Mouse (Mus musculus): Measurements from ENCODE around the gene Slc12a8. TPM values are rescaled to one million over a fixed set of nuclear protein-coding genes. Genes with fewer than 3 reads are reported as not detected.

The Slc12a8 gene
- polyA plus RNA-seq, 1 experiment from 2014 or later: 1.3 TPM

DNA sequence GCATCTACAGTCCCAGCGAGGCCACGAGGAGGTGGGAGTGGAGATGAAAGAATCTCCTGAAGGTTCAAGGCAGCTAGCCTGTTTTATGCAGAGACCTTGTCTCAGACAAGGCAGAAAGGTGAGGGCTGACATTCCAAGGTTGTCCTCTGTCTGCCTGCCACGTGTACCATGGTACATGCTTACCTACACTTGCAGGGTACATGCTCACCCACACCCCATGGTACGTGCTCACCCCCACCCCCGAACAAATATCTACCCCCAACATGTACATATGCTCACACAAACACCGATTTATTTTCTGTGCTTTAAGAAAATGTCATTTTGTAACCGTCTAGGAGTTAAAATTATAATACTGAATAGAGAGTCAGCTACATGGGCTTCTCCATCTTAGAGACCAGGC is 76.3 kb downstream of the Slc12a8 start:
- no peak for ATAC-seq (ENCODE audit: low FRiP score)
- 69% methylated on average over 7 of the region's 7 CpGs for WGBS
- Histone ChIP-seq H3K27me3 (ENCODE audit: control insufficient read depth, insufficient read depth, low read length) (no peaks in the 10 kb centered on the region), H3K4me1 (ENCODE audit: control insufficient read depth, insufficient read depth, low read length) (peaks cover 20% of the 10 kb centered on the region), H3K9ac (ENCODE audit: low read length) (no peak overlapping the region), H3K27ac (ENCODE audit: low read depth, low read length) (peak overlapping the region; percentile 77), H3K36me3 (ENCODE audit: control insufficient read depth, insufficient read depth, low read length) (no peaks in the 10 kb centered on the region), H3K9me3 (ENCODE audit: control insufficient read depth, low read length) (no peaks in the 10 kb centered on the region), H3K4me2 (no peak overlapping the region), H3K4me3 (ENCODE audit: low read depth, low read length) (no peak overlapping the region)
- no peak for DNase-seq (ENCODE audit: low spot score, missing footprints)

- Histone ChIP-seq H3K4me3 (ENCODE audit: low read depth, low read length) (no peak overlapping the region), H3K36me3 (ENCODE audit: control insufficient read depth, insufficient read depth, low read length) (no peaks in the 10 kb centered on the region), H3K9ac (ENCODE audit: low read length) (no peak overlapping the region), H3K4me2 (no peak overlapping the region), H3K4me1 (ENCODE audit: control insufficient read depth, insufficient read depth, low read length) (peaks cover 18% of the 10 kb centered on the region), H3K27me3 (ENCODE audit: control insufficient read depth, insufficient read depth, low read length) (no peaks in the 10 kb centered on the region), H3K27ac (ENCODE audit: low read depth, low read length) (peak overlapping the region; percentile 77), H3K9me3 (ENCODE audit: control insufficient read depth, low read length) (no peaks in the 10 kb centered on the region)
- DNase-seq (ENCODE audit: low spot score, missing footprints): peak; percentile 97
- peak; percentile 94 for ATAC-seq (ENCODE audit: low FRiP score)
- WGBS: 25% methylated on average over 7 of the region's 7 CpGs
Observed at GRCm38 (mm10) chr16:33594037-33594771, 77.1 kb downstream of the Slc12a8 start.

DNA sequence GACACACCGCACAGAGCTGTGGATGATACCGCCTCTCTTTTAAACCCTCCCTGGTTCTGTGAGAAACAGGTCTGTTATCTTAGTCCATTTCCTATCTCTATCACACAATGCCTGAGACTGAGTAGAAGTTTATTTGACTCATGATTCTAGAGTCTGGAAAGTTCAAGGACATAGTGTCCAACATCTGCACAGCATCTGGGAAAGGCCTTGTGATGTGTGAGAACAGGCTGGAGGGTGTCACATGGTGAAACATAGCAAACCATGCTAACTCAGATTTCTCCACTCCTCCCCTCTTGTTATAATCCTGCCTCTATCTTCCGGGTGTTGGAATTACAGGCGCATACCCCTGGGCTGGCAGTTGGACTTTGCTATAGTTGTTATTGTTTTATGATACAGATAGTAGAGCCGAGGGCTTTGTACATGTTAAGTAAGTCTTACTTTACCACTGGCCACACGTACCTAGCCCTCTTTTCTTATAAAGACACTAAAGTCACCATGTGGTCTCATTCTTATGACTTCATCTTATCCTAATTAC is 78.2 kb downstream of the Slc12a8 start:
- DNase-seq (ENCODE audit: low spot score, missing footprints) (no peak), ATAC-seq (ENCODE audit: low FRiP score) (no peak)
- H3K9me3 ChIP-seq (ENCODE audit: control insufficient read depth, low read length): no peaks in the 10 kb centered on the region
- no peak overlapping the region; the same call in 1 of the 2 replicates for H3K27ac ChIP-seq (ENCODE audit: low read depth, low read length)
- 92% methylated on average over 6 of the region's 6 CpGs for WGBS
- no peak overlapping the region for H3K4me3 ChIP-seq (ENCODE audit: low read depth, low read length)
- H3K36me3 ChIP-seq (ENCODE audit: control insufficient read depth, insufficient read depth, low read length): no peaks in the 10 kb centered on the region
- peaks cover 18% of the 10 kb centered on the region for H3K4me1 ChIP-seq (ENCODE audit: control insufficient read depth, insufficient read depth, low read length)
- H3K9ac ChIP-seq (ENCODE audit: low read length): no peak overlapping the region
- no peaks in the 10 kb centered on the region for H3K27me3 ChIP-seq (ENCODE audit: control insufficient read depth, insufficient read depth, low read length)
- H3K4me2 ChIP-seq: no peak overlapping the region

GRCm38 (mm10) chr16:33596213-33596612 is 79.1 kb downstream of the Slc12a8 start:
- Histone ChIP-seq H3K9ac (ENCODE audit: low read length) (no peak overlapping the region), H3K27ac (ENCODE audit: low read depth, low read length) (no peak overlapping the region), H3K4me2 (no peak overlapping the region), H3K9me3 (ENCODE audit: control insufficient read depth, low read length) (no peaks in the 10 kb centered on the region), H3K27me3 (ENCODE audit: control insufficient read depth, insufficient read depth, low read length) (no peaks in the 10 kb centered on the region), H3K4me3 (ENCODE audit: low read depth, low read length) (no peak overlapping the region), H3K4me1 (ENCODE audit: control insufficient read depth, insufficient read depth, low read length) (peaks cover 18% of the 10 kb centered on the region), H3K36me3 (ENCODE audit: control insufficient read depth, insufficient read depth, low read length) (no peaks in the 10 kb centered on the region)
- 93% methylated on average over 4 of the region's 4 CpGs for WGBS
- no peak for DNase-seq (ENCODE audit: low spot score, missing footprints)
- ATAC-seq (ENCODE audit: low FRiP score): no peak

- ATAC-seq (ENCODE audit: low FRiP score): no peak
- DNase-seq (ENCODE audit: low spot score, missing footprints): peak; percentile 92
- H3K36me3 ChIP-seq (ENCODE audit: control insufficient read depth, insufficient read depth, low read length): no peaks in the 10 kb centered on the region
- peaks cover 3% of the 10 kb centered on the region; the same call in 1 of the 2 replicates for H3K4me1 ChIP-seq (ENCODE audit: control insufficient read depth, insufficient read depth, low read length)
- H3K4me3 ChIP-seq (ENCODE audit: low read depth, low read length): no peak overlapping the region
- WGBS: 44% methylated on average over 5 of the region's 5 CpGs
- H3K9me3 ChIP-seq (ENCODE audit: control insufficient read depth, low read length): no peaks in the 10 kb centered on the region; the same call in 1 of the 2 replicates
- no peak overlapping the region for H3K9ac ChIP-seq (ENCODE audit: low read length)
- no peak overlapping the region for H3K4me2 ChIP-seq
- H3K27me3 ChIP-seq (ENCODE audit: control insufficient read depth, insufficient read depth, low read length): no peaks in the 10 kb centered on the region
- no peak overlapping the region for H3K27ac ChIP-seq (ENCODE audit: low read depth, low read length)
Observed at GRCm38 (mm10) chr16:33600216-33600615, 83.1 kb downstream of the Slc12a8 start.

DNA sequence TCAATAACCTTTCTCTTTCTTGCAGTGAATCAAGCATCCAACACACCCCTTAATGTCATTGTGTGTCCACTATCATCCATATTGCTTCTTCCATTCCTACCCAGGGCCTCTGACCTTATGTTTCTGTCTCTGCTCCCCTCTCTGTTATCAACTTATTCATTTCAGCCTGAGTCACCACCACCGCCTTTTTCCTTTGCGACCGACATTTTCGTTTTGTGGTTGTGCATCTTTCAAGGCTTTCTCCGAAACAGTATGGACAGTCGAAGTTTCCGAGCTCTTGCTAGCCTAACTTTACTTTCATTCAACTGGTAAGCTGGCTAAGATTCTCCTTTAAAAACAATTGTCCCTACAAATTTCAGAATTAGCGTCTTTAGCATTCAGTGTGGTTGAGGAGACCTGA is 84.2 kb downstream of the Slc12a8 start:
- DNase-seq (ENCODE audit: low spot score, missing footprints): no peak
- H3K27me3 ChIP-seq (ENCODE audit: control insufficient read depth, insufficient read depth, low read length): no peaks in the 10 kb centered on the region
- no peaks in the 10 kb centered on the region for H3K36me3 ChIP-seq (ENCODE audit: control insufficient read depth, insufficient read depth, low read length)
- H3K27ac ChIP-seq (ENCODE audit: low read depth, low read length): no peak overlapping the region
- ATAC-seq (ENCODE audit: low FRiP score): no peak
- no peaks in the 10 kb centered on the region; the same call in 1 of the 2 replicates for H3K9me3 ChIP-seq (ENCODE audit: control insufficient read depth, low read length)
- no peak overlapping the region for H3K9ac ChIP-seq (ENCODE audit: low read length)
- 94% methylated on average over 8 of the region's 8 CpGs for WGBS
- no peak overlapping the region for H3K4me3 ChIP-seq (ENCODE audit: low read depth, low read length)
- peaks cover 11% of the 10 kb centered on the region for H3K4me1 ChIP-seq (ENCODE audit: control insufficient read depth, insufficient read depth, low read length)
- no peak overlapping the region for H3K4me2 ChIP-seq

- Histone ChIP-seq H3K27me3 (ENCODE audit: control insufficient read depth, insufficient read depth, low read length) (no peaks in the 10 kb centered on the region), H3K4me1 (ENCODE audit: control insufficient read depth, insufficient read depth, low read length) (peaks cover 21% of the 10 kb centered on the region), H3K27ac (ENCODE audit: low read depth, low read length) (peak overlapping the region; percentile 90), H3K4me2 (peak overlapping the region; percentile 3; the same call in 1 of the 2 replicates), H3K9ac (ENCODE audit: low read length) (no peak overlapping the region), H3K9me3 (ENCODE audit: control insufficient read depth, low read length) (no peaks in the 10 kb centered on the region; the same call in 1 of the 2 replicates), H3K4me3 (ENCODE audit: low read depth, low read length) (no peak overlapping the region), H3K36me3 (ENCODE audit: control insufficient read depth, insufficient read depth, low read length) (no peaks in the 10 kb centered on the region)
- 15% methylated on average over 9 of the region's 9 CpGs for WGBS
- ATAC-seq (ENCODE audit: low FRiP score) (peak; percentile 95), DNase-seq (ENCODE audit: low spot score, missing footprints) (peak; percentile 96)
Observed at GRCm38 (mm10) chr16:33605647-33606596, 88.8 kb downstream of the Slc12a8 start.

DNA sequence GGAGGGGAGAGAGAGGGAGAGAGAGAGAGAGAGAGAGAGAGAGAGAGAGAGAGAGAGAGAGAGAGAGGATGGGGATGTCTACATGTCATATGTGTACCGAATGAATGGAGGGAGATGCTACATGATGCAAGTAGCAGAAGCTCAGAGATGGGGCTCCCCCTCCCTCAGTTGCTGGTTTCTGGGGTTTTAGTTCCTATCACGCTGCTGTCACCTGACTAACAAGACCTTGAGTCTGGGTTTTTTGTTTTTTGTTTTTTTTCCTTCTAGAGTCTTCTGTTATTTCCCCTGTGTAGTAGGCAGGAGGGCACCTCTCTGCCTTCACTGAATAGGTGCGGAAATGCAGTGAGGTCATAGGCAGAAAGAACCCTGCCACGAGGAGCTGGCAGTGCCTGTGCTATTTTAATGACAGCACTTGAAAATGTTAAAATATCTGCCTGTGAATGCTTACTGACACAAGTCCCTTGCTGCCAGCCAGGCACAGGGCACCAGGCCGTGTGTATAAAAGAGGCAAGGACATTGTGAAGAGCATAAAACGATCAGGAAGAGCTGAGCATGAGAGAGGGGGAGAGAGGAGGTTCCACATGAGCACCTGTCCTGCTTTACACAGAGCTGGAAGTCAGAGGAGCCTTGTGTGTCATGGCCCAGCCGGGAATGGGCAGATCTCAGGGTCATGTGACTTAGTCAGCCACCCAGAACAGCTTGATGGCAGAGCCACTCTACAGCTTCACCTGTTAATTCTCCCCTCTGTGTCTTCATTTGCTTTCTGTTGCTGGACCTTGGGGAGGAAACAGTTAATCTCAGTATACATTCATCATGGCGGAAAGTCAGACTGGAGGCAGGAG is 89.8 kb downstream of the Slc12a8 start:
- Histone ChIP-seq H3K27me3 (ENCODE audit: control insufficient read depth, insufficient read depth, low read length) (no peaks in the 10 kb centered on the region), H3K27ac (ENCODE audit: low read depth, low read length) (peak overlapping the region; percentile 90), H3K9me3 (ENCODE audit: control insufficient read depth, low read length) (no peaks in the 10 kb centered on the region; the same call in 1 of the 2 replicates), H3K4me3 (ENCODE audit: low read depth, low read length) (no peak overlapping the region), H3K9ac (ENCODE audit: low read length) (peak overlapping the region; percentile 11; the same call in 1 of the 2 replicates), H3K4me2 (no peak overlapping the region), H3K36me3 (ENCODE audit: control insufficient read depth, insufficient read depth, low read length) (no peaks in the 10 kb centered on the region), H3K4me1 (ENCODE audit: control insufficient read depth, insufficient read depth, low read length) (peaks cover 21% of the 10 kb centered on the region)
- 28% methylated on average over 8 of the region's 8 CpGs for WGBS
- DNase-seq (ENCODE audit: low spot score, missing footprints) (peak; percentile 91), ATAC-seq (ENCODE audit: low FRiP score) (peak; percentile 2; the same call in 1 of the 2 replicates)
